Mouse (Mus musculus) kidney, adult 2 months (tissue): ENCODE results near the gene Fut7.

Experiments used
- CTCF ChIP-seq: fragments of 200-500 bp; conservative IDR thresholded peaks from 2 replicates; pipeline ENCODE4 v1.5.1; 2011; ENCODE audit warnings: low read depth, mild to moderate bottlenecking, control low read depth, low read length, moderate library complexity, mixed read lengths; ENCODE audit not compliant: insufficient read depth, insufficient read length
- POLR2A ChIP-seq: fragments of 200-500 bp; IDR thresholded peaks from one replicate; pipeline ENCODE4 v1.6.1; 2011; ENCODE audit warnings: low read depth, low read length, control low read depth

GRCm38 (mm10) chr2:25441067-25441466 is 18.0 kb downstream of the Fut7 start:
- TF ChIP-seq POLR2A, result no peak
- TF ChIP-seq CTCF, result no peak
